Mouse (Mus musculus): ENCODE data around the gene Pctp.

The Pctp gene

GRCm38 (mm10) chr11:89977746-89978352 is 24.8 kb downstream of the Pctp start:
- no peak for DNase-seq (ENCODE audit: low read depth)

GRCm38 (mm10) chr11:89976361-89976760 is 26.3 kb downstream of the Pctp start:
- DNase-seq (ENCODE audit: low read depth): no peak

GRCm38 (mm10) chr11:89971296-89971695 is 31.4 kb downstream of the Pctp start:
- no peak for DNase-seq (ENCODE audit: low read depth)

- DNase-seq (ENCODE audit: low read depth): no peak
Measured at GRCm38 (mm10) chr11:89970726-89971125, 32.0 kb downstream of the Pctp start.

GRCm38 (mm10) chr11:89969131-89969530 is 33.6 kb downstream of the Pctp start:
- no peak for DNase-seq (ENCODE audit: low read depth)

- no peak for DNase-seq (ENCODE audit: low read depth)
Measured at GRCm38 (mm10) chr11:89950691-89951270, 51.9 kb downstream of the Pctp start.

- DNase-seq (ENCODE audit: low read depth): no peak
Measured at GRCm38 (mm10) chr11:89947806-89948205, 54.9 kb downstream of the Pctp start.

GRCm38 (mm10) chr11:89945159-89945558 is 57.5 kb downstream of the Pctp start:
- DNase-seq (ENCODE audit: low read depth): no peak

GRCm38 (mm10) chr11:89937241-89937640 is 65.5 kb downstream of the Pctp start:
- DNase-seq (ENCODE audit: low read depth): no peak
